Mouse (Mus musculus): Measurements from ENCODE around the gene Col6a3. TPM values are rescaled to one million over a fixed set of nuclear protein-coding genes. Genes with fewer than 3 reads are reported as not detected.

The Col6a3 gene
- polyA plus RNA-seq, 1 experiment from 2014 or later: 1.8 TPM

DNA sequence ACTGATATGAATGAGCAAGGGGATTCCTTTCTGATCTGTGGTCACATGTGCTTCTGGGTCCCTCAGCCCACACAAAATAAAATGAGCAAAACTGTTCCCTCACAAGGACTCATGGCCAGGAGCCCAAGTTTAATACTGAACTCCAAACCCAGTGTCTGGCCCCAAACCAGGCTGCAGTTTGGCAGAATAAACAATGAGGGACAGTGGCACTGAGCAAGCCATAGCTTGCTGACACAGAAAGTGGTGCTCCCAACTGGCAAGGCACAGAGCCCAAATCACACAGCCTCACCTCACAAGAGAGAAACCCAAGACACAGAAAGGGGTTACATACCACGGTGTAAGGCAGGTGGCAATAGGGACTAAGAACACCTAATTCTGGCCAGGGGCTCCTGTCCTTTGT, 63.3 kb downstream of the Col6a3 start:
- WGBS: 91% methylated on average over 1 of the region's 1 CpGs
- Histone ChIP-seq H3K27me3 (ENCODE audit: poor library complexity, severe bottlenecking) (no peaks in the 10 kb centered on the region), H3K36me3 (replicated peaks) (no peaks in the 10 kb centered on the region), H3K9me3 (no peaks in the 10 kb centered on the region), H3K4me3 (no peak overlapping the region), H3K27ac (no peak overlapping the region), H3K4me1 (peaks cover 7% of the 10 kb centered on the region)
- DNase-seq (ENCODE audit: extremely low spot score, low spot score): no peak

DNA sequence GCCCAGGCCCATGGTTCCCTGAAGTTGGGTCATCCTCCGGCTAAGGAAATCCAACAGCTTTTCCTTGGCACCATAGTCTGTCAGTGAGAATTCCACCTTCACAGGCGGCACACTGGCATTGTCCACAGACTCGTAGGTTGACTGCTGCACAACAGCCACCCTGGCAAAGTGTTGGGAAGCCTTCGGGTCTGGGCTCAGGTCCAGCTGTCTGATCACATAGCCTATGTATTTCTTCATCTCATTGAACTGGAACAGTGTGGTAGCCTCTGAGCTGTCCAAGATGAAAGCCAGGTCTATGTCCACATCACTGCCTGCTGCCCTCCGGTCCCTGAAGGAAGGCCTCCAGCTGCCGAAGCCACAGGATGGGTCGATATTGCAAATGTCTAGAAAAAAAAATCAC, 64.7 kb downstream of the Col6a3 start:
- 91% methylated on average over 7 of the region's 7 CpGs for WGBS
- Histone ChIP-seq H3K27ac (no peak overlapping the region), H3K27me3 (ENCODE audit: poor library complexity, severe bottlenecking) (no peaks in the 10 kb centered on the region), H3K4me1 (peaks cover 11% of the 10 kb centered on the region), H3K36me3 (replicated peaks) (no peaks in the 10 kb centered on the region), H3K4me3 (no peak overlapping the region), H3K9me3 (no peaks in the 10 kb centered on the region)
- DNase-seq (ENCODE audit: extremely low spot score, low spot score): no peak

DNA sequence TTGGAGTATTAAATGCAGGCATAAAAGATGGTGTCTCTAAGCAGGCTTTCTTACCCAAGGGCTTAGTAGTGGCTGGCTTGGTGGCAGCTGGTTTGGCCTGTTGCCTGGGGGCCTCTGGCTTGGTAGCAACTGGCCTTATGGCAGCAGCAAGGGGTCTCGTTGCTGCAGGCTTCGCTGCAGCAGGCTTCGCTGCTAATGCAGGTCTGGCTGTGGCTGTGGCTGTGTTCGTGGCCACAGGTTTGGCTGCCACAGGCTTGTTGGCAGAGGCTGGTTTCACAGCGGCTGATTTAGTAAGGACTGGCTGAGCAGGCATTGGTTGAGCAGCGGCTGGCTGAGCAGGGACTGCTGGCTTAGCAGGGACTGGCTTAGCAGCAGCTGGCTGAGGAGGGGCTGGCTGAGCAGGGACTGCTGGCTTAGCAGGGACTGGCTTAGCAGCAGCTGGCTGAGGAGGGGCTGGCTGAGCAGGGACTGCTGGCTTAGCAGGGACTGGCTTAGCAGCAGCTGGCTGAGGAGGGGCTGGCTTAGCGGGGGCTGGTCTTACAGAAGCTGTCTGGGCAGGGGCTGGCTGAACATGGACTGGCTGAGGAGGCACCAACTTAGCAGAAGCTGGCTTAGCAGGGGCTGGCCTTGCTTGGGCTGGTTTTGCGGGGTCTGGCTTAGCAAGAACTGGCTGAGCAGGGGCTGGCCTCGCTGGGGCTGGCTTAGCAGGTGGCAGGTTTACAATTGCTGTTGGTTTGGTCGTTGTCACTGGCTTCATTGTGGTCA, 68.1 kb downstream of the Col6a3 start:
- Histone ChIP-seq H3K4me3 (no peak overlapping the region), H3K9me3 (no peaks in the 10 kb centered on the region), H3K36me3 (replicated peaks) (no peaks in the 10 kb centered on the region), H3K27ac (peak overlapping the region; percentile 76), H3K27me3 (ENCODE audit: poor library complexity, severe bottlenecking) (no peaks in the 10 kb centered on the region), H3K4me1 (peaks cover 15% of the 10 kb centered on the region)
- DNase-seq (ENCODE audit: extremely low spot score, low spot score): peak; percentile 44
- 15% methylated on average over 10 of the region's 10 CpGs for WGBS

DNA sequence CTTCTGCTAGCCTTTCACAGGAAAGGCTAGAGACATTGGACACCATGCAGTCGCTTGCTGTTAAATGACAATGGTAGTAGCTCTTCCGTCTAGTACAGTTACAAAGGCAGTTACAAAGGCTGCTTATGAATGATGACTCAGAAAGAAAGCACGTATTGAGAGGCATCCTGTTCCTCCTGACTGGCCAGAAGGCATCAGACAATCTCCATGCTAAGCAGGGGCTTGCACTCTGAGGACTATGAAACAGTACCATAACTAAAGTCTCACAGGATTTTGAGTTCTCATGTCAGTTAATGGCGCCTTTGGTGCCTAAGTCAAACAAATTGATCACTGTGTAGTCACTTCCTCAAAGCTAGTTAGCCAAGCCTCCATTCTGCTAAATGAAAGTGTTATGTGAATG, 72.6 kb downstream of the Col6a3 start:
- H3K9me3 ChIP-seq: no peaks in the 10 kb centered on the region
- 82% methylated on average over 4 of the region's 4 CpGs for WGBS
- no peak overlapping the region for H3K4me3 ChIP-seq
- H3K4me1 ChIP-seq: peaks cover 17% of the 10 kb centered on the region
- no peaks in the 10 kb centered on the region for H3K27me3 ChIP-seq (ENCODE audit: poor library complexity, severe bottlenecking)
- DNase-seq (ENCODE audit: extremely low spot score, low spot score): no peak
- H3K27ac ChIP-seq: no peak overlapping the region
- no peaks in the 10 kb centered on the region for H3K36me3 ChIP-seq (replicated peaks)

DNA sequence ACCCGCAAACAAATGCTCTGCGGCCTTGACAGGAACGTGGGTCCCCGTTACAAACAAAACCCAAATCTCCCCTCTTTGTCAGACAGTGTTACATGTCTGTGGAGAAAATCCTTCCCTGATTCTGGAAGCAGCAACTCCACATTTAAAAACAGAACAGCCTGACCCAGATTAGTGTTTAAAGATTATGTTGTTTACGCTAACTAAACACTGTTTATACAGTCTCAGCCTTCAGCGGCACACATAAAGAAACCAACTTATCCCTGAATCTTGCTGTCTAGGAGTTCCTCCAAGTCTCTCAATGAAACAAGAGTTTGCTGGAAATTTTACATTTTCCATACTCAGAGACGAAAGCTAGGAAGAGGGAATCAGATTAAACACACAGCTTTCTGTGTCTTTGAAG, 73.7 kb downstream of the Col6a3 start:
- H3K9me3 ChIP-seq: no peaks in the 10 kb centered on the region
- no peaks in the 10 kb centered on the region for H3K27me3 ChIP-seq (ENCODE audit: poor library complexity, severe bottlenecking)
- H3K4me3 ChIP-seq: no peak overlapping the region
- no peak overlapping the region for H3K27ac ChIP-seq
- no peak for DNase-seq (ENCODE audit: extremely low spot score, low spot score)
- no peaks in the 10 kb centered on the region for H3K36me3 ChIP-seq (replicated peaks)
- peaks cover 6% of the 10 kb centered on the region for H3K4me1 ChIP-seq
- WGBS: 90% methylated on average over 7 of the region's 7 CpGs

DNA sequence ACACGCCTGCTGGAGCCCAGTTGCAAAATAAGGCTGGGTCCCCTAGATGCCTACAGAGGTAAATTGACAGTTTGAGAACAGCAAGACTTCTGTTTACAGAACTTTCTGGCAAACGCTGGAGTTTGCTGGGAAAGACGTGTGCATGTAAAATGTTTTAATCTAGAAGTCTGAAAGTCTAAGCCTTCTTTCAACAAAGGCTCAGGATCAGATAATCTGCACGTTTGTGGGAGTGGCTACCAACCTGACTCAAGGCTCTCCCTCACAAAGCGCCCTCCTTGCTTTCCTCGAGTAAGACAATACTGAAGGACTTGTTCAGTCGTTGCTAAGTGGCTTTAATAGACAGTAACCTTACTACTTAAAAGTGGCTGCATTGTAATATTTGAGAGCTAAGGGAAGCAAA, 74.5 kb downstream of the Col6a3 start:
- DNase-seq (ENCODE audit: extremely low spot score, low spot score): no peak
- H3K4me3 ChIP-seq: no peak overlapping the region
- no peaks in the 10 kb centered on the region for H3K27me3 ChIP-seq (ENCODE audit: poor library complexity, severe bottlenecking)
- H3K9me3 ChIP-seq: no peaks in the 10 kb centered on the region
- peaks cover 6% of the 10 kb centered on the region; the same call in 1 of the 2 replicates for H3K4me1 ChIP-seq
- H3K36me3 ChIP-seq (replicated peaks): no peaks in the 10 kb centered on the region
- WGBS: 67% methylated on average over 7 of the region's 7 CpGs
- no peak overlapping the region for H3K27ac ChIP-seq

DNA sequence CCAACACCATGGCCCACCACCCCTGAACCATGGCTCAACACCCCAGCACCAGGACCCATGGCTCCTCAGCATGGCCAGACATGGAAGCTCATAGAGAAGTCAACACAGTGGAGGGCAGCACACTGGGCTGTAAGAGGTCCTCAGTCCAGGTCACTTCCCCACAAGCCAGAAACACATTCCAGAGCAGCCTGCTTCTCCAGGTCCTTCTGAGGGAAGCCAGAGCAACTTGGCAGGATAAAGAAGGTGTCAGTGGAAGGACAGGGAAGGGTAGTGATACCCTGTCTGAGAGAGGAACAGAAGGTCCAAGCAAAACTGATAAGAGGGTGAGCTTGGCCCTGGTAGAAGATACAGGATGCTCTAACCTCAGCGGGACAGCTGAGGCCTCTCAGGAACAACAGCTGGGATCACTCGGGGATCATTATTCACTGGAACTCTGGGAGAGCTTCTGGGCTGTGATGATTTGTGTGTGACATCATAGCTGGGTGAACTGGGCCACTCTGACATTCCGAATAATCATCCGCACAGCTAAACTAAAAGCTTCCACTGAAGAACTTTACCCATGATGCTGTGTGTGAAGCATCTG, 85.6 kb downstream of the Col6a3 start:
- Histone ChIP-seq H3K4me1 (no peaks in the 10 kb centered on the region), H3K27ac (no peak overlapping the region), H3K36me3 (replicated peaks) (no peaks in the 10 kb centered on the region), H3K4me3 (no peak overlapping the region), H3K27me3 (ENCODE audit: poor library complexity, severe bottlenecking) (no peaks in the 10 kb centered on the region), H3K9me3 (no peaks in the 10 kb centered on the region)
- 91% methylated on average over 4 of the region's 4 CpGs for WGBS
- no peak for DNase-seq (ENCODE audit: extremely low spot score, low spot score)

DNA sequence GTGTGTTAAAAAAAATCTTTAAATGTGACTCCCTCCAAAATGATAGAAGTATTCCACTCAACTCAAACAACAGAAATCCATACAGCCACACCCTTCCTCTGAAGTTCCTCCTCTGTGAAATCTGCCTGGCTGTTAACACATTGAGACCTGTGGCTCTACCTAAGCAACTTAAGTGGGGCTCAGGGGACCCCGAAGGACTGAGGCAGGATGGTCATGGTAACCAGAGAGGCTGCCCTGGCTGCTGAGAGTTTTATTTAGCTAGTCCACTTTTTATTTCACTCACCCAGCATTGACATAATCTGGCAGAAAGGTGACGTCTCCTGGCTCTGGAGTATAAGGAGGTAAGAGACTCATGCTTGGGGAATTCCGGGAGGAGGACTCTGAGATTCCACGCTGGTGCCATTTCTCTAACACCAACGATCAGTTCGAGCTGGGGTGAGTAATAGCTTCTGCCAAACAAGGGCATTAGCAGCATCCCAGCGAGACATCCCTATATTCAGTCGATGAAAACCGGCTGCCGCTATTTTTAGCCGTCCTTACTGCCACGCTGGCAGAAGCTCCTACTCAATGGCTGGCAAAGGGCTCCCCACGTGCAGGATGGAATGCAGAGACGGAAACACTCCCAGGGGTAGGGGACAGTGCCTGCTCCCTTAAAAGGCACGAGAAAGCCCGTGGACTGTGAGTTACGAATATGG, 89.8 kb downstream of the Col6a3 start:
- H3K36me3 ChIP-seq (replicated peaks): no peaks in the 10 kb centered on the region

DNA sequence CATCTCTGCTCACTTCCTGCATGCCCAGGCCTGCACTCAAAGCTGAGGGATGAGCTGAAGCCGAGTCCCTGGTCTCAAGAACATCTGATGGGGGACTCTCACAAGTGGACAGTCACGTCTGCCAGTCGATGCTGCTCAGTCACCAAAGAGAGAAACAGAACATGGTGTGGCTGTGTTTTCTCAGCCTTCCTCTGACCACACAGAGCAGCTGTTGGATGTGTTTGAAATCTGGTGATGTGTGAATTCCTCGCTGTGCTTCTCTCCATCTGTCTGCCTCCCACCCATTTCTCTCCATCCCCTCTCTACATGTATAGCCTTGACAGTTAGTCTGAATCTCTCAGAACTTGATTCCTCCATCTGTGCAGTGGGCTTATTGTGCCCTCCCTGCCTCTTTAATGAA, 92.5 kb downstream of the Col6a3 start:
- Histone ChIP-seq H3K27ac (no peak overlapping the region), H3K4me3 (no peak overlapping the region), H3K27me3 (ENCODE audit: poor library complexity, severe bottlenecking) (no peaks in the 10 kb centered on the region), H3K9me3 (no peaks in the 10 kb centered on the region), H3K4me1 (peaks cover 6% of the 10 kb centered on the region; the same call in 1 of the 2 replicates), H3K36me3 (replicated peaks) (no peaks in the 10 kb centered on the region)
- DNase-seq (ENCODE audit: extremely low spot score, low spot score): no peak
- WGBS: 85% methylated on average over 4 of the region's 4 CpGs

More for the DNA sequence above, 89.8 kb downstream of the Col6a3 start:
- H3K9me3 ChIP-seq: no peaks in the 10 kb centered on the region
- H3K4me3 ChIP-seq: no peak overlapping the region
- WGBS: 67% methylated on average over 17 of the region's 17 CpGs
- H3K27me3 ChIP-seq (ENCODE audit: poor library complexity, severe bottlenecking): no peaks in the 10 kb centered on the region
- H3K4me1 ChIP-seq: peaks cover 6% of the 10 kb centered on the region; the same call in 1 of the 2 replicates
- H3K27ac ChIP-seq: no peak overlapping the region
- no peak for DNase-seq (ENCODE audit: extremely low spot score, low spot score)

DNA sequence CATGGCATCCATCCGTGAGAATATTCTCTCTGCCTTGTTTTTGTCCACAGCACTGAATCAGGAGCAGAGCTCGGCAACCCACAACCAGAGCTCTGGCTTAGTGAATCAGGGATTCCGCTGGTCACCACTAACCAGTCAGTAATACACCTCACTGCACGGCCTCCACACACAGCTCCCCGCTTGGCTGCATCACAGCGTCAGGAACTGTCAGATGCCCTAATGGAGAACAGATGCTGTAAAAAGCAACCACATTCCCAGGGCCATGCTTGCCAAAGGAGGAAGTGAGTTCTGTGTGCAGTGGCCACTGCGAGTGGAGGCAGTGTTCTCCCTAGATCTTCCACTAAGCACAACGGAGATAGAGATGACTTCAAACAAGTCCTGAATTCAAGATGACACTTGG, 93.6 kb downstream of the Col6a3 start:
- no peaks in the 10 kb centered on the region for H3K36me3 ChIP-seq (replicated peaks)
- no peaks in the 10 kb centered on the region for H3K9me3 ChIP-seq
- 69% methylated on average over 8 of the region's 8 CpGs for WGBS
- peaks cover 7% of the 10 kb centered on the region for H3K4me1 ChIP-seq
- H3K4me3 ChIP-seq: no peak overlapping the region
- DNase-seq (ENCODE audit: extremely low spot score, low spot score): peak; percentile 20
- H3K27me3 ChIP-seq (ENCODE audit: poor library complexity, severe bottlenecking): no peaks in the 10 kb centered on the region
- H3K27ac ChIP-seq: no peak overlapping the region

DNA sequence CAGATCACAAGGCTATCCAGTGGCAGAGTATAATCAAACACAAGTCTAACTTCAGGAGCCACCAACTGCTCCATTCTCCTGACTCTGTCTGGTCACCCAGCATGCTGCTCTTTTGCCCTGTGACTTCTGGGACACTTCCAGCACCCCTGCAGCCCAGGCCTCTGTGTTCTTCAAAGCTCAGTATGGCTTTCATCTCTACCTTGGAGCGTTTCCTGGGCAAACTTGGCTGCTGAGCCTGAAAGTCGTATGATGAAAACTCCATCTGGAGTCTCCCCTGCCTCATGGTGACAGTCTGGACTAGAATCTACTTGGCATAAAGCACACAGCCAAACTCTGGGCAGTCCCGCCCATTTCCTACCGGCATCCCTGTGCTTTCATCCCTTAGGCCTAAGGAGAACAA, 95.2 kb downstream of the Col6a3 start:
- WGBS: 79% methylated on average over 4 of the region's 4 CpGs
- Histone ChIP-seq H3K27ac (no peak overlapping the region), H3K27me3 (ENCODE audit: poor library complexity, severe bottlenecking) (no peaks in the 10 kb centered on the region), H3K9me3 (no peaks in the 10 kb centered on the region), H3K4me3 (no peak overlapping the region), H3K36me3 (replicated peaks) (no peaks in the 10 kb centered on the region), H3K4me1 (peaks cover 23% of the 10 kb centered on the region)
- no peak for DNase-seq (ENCODE audit: extremely low spot score, low spot score)

DNA sequence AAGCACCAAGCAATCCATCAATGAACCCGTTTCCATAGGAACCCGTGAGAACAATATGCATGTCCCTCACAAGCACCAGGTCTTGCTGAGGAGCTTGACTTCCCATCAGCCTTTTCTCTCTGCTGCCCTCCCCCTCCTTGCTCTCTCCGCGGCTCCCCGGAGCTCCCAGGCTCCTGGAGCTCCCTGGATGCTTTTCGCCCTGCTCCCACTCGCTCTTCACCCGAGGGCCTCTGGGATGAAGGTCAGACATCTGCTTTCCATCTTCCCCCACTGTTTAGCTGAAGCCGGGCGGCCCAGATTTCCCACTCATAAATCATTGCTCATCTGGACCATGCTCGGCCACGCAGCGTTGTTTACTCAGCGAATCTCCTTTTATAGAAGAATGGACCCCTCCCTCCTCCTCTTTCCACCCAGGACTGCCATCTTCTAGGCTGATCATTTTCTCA, 99.8 kb downstream of the Col6a3 start:
- Histone ChIP-seq H3K27ac (peak overlapping the region; percentile 90), H3K4me3 (peak overlapping the region; percentile 47), H3K36me3 (replicated peaks) (no peaks in the 10 kb centered on the region), H3K4me1 (peaks cover 29% of the 10 kb centered on the region), H3K9me3 (no peaks in the 10 kb centered on the region), H3K27me3 (ENCODE audit: poor library complexity, severe bottlenecking) (no peaks in the 10 kb centered on the region)
- peak; percentile 63 for DNase-seq (ENCODE audit: extremely low spot score, low spot score)
- WGBS: 27% methylated on average over 14 of the region's 14 CpGs

DNA sequence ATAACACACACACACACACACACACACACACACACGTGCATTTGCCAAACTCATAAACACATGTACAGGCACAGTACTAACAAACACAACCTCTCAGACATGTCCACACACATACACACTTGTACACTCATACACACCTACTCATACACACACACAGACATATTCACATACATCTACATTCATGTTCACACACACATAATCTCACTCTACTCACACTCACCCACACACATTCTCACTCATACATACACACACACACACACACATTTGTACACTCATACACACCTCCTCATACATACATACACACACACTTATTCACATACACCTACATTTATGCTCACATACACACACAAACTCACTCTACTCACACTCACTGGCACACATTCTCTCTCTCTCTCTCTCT, 100.3 kb downstream of the Col6a3 start:
- DNase-seq (ENCODE audit: extremely low spot score, low spot score): no peak
- peak overlapping the region; percentile 47; the same call in 1 of the 2 replicates for H3K4me3 ChIP-seq
- 85% methylated on average over 1 of the region's 1 CpGs for WGBS
- H3K4me1 ChIP-seq: peaks cover 29% of the 10 kb centered on the region
- no peaks in the 10 kb centered on the region for H3K36me3 ChIP-seq (replicated peaks)
- peak overlapping the region; percentile 90 for H3K27ac ChIP-seq
- H3K9me3 ChIP-seq: no peaks in the 10 kb centered on the region
- H3K27me3 ChIP-seq (ENCODE audit: poor library complexity, severe bottlenecking): no peaks in the 10 kb centered on the region
